Mouse (Mus musculus): Measurements from ENCODE around the gene Gm29106. TPM values are rescaled to one million over a fixed set of nuclear protein-coding genes. Genes with fewer than 3 reads are reported as not detected.

Gm29106 gene
- polyA plus RNA-seq (2012; rRNA removed) = not detected in 2 replicates

GRCm38 (mm10) chr1:118176242-118176641 lies at the start of gene Gm29106:
Gene Gm29106 (plus strand): TSS chr1:118176542.

Other genes with a start within 250 kb of the Gm29106 start
- gene Gm28168, start 248.5 kb upstream of the Gm29106 start, polyA plus RNA-seq (2012; rRNA removed) = not detected in 2 replicates
- gene Gm7145, start 210.6 kb upstream of the Gm29106 start, polyA plus RNA-seq (2012; rRNA removed) = not detected in 2 replicates
- 8.8 and 8.9 TPM in 2 replicates for gene Tsn, start 135.2 kb downstream of the Gm29106 start, polyA plus RNA-seq (2012; rRNA removed)
- 0.77 and 0.85 TPM in 2 replicates for gene Nifk, start 145.3 kb downstream of the Gm29106 start, polyA plus RNA-seq (2012; rRNA removed)
- gene Clasp1, start 212.5 kb downstream of the Gm29106 start, polyA plus RNA-seq (2012; rRNA removed) = 5.0 and 6.3 TPM in 2 replicates

All from stomach, adult 2 months (tissue).